Mouse (Mus musculus) lung, postnatal 36 days (tissue): ENCODE data around the gene Frmd7.

ENCODE experiments used
- DNase-seq: peaks from one replicate; pipeline ENCODE4 v3.0.0; 2022; ENCODE audit warnings: mixed read lengths

Gene Frmd7

GRCm38 (mm10) chrX:50863771-50864170 lies 78.7 kb downstream of the Frmd7 start:
- no peak for DNase-seq

- no peak for DNase-seq
Measured at GRCm38 (mm10) chrX:50850428-50851184, 91.9 kb downstream of the Frmd7 start.
